ENCODE assay signal across 8 mouse cellular contexts in genomic region chr17:36042610-36043169, GRCm38 (mm10). TPM values are rescaled to one million over a fixed set of nuclear protein-coding genes. Genes with fewer than 3 reads are reported as not detected.
DNase-seq lines count a peak whose midpoint lies in the region; TF ChIP-seq lines count a peak whose summit lies in the region.
"Not testable (repeated sequence)": the region's sequence is repeated elsewhere in the genome, so short reads cannot be mapped to it uniquely, and the experiment has no call there.

TSS of gene H2-T22 (minus strand) at chr17:36042747.
TSS of gene Gm6034 (plus strand) at chr17:36042961.

- WGBS in macrophage (ENCODE audit: missing documents): under 1% methylated on average over 12 of the region's 12 CpGs

- H3K27ac ChIP-seq in cortical plate, adult 2 months (ENCODE audit: insufficient read depth, low read length): not testable (repeated sequence)
- peak within 1 kb of the TSS; percentile 51; the same call in 1 of the 2 replicates for H3K27ac ChIP-seq in left cerebral cortex, adult 2 months
- peak within 1 kb of the TSS; percentile 74 for H3K27ac ChIP-seq in macrophage

- not testable (repeated sequence) for H3K36me3 ChIP-seq in macrophage (ENCODE audit: inconsistent target)

- intact Hi-C loops in left cerebral cortex, adult 2 months (cut with DNase I): not testable (repeated sequence)

- not testable (repeated sequence) for TF ChIP-seq CTCF in cortical plate, adult 2 months (IDR thresholded peaks at IDR 0.05; ENCODE audit: extremely low read depth, insufficient read depth, low read length); left cerebral cortex, adult 2 months (IDR thresholded peaks at IDR 0.05)

- not testable (repeated sequence) for H3K4me1 ChIP-seq in cortical plate, adult 2 months (ENCODE audit: control insufficient read depth, insufficient read depth, low read length)

- TF ChIP-seq POLR2A in cortical plate, adult 2 months (IDR thresholded peaks at IDR 0.05; ENCODE audit: extremely low read depth, insufficient read depth, low read length): peak; percentile 79

- H3K4me3 ChIP-seq in cortical plate, adult 2 months (ENCODE audit: insufficient read depth, low read length): peak within 1 kb of the TSS; percentile 45
- peak within 1 kb of the TSS; percentile 55 for H3K4me3 ChIP-seq in left cerebral cortex, adult 2 months
- peak within 1 kb of the TSS; percentile 74 for H3K4me3 ChIP-seq in macrophage (ENCODE audit: inconsistent target)

- DNase-seq in ZHBTc4 (ENCODE audit: low read depth, low spot score): peak; percentile 57
- DNase-seq in gastrocnemius, postnatal 10 days: peak; percentile 35
- DNase-seq in induced T-regulatory cell, adult 2 months (ENCODE audit: low read depth): peak; percentile 98
- peak; percentile 39 to 62 for DNase-seq in left cerebral cortex, adult 2 months (ENCODE audit: extremely low spot score in 1 of 2, low spot score in 2 of 2)
- DNase-seq in right cerebral cortex, adult 18-20 months: peak; percentile 81
- DNase-seq in yolk sac, embryonic 10.5 days (ENCODE audit: low spot score): peak; percentile 63

- H3K79me2 ChIP-seq in macrophage (ENCODE audit: inconsistent target): peaks cover 53% of the 10 kb centered on the region

RNA-seq across cellular contexts. Expression of gene H2-T22, which starts in this region (rescaled TPM):
- polyA plus RNA-seq in cortical plate, adult 2 months (2012; rRNA removed): 18.3 and 19.0 TPM in 2 replicates
- 1 to 10 TPM; 8.1 to 8.8 TPM for total RNA-seq in gastrocnemius, postnatal 10 days (2021)
- 10 to 100 TPM; 13.7 to 14.8 TPM for total RNA-seq in left cerebral cortex, adult 2 months (2021)
- total RNA-seq in macrophage (2018; cell fraction: chromatin; rRNA removed): 100 to 1,000 TPM in 12 of 26 experiments, 10 to 100 TPM in 14; 10.8 to 389 (median 88.2) TPM
- total RNA-seq in macrophage (2018; cell fraction: cytosol; rRNA removed): 1,000 to 10,000 TPM in 3 of 26 experiments, 100 to 1,000 TPM in 22, 10 to 100 TPM in 1; 90.6 to 1,092 (median 380) TPM
- 100 to 1,000 TPM in 15 of 26 experiments, 10 to 100 TPM in 11; 33.8 to 808 (median 308) TPM for total RNA-seq in macrophage (2018; cell fraction: nucleus; rRNA removed)
- 56.5 to 198 TPM (median 94.0 TPM) in 3 replicates for polyA plus RNA-seq in macrophage (2018)

RNA-seq across cellular contexts. Expression of gene Gm6034, which starts in this region (rescaled TPM):
- not detected in 2 replicates for polyA plus RNA-seq in cortical plate, adult 2 months (2012; rRNA removed)
- under 1 TPM in 1 of 2 experiments, not detected in 1; 0.16 TPM for total RNA-seq in gastrocnemius, postnatal 10 days (2021)
- not detected for total RNA-seq in left cerebral cortex, adult 2 months (2021)
- total RNA-seq in macrophage (2018; cell fraction: chromatin; rRNA removed): 1 to 10 TPM in 14 of 26 experiments, under 1 TPM in 5, not detected in 7; 0.55 to 7.0 (median 2.0) TPM
- total RNA-seq in macrophage (2018; cell fraction: cytosol; rRNA removed): under 1 TPM in 10 of 26 experiments, not detected in 16; 0.08 to 0.33 (median 0.10) TPM
- total RNA-seq in macrophage (2018; cell fraction: nucleus; rRNA removed): 1 to 10 TPM in 16 of 26 experiments, under 1 TPM in 6, not detected in 4; 0.40 to 4.7 (median 2.0) TPM
- polyA plus RNA-seq in macrophage (2018): not detected in 3 replicates

Comparison
In these comparisons a context has a peak if more than half of its experiments do, and no peak if none do; other contexts are left out.
1. DNase-seq: peak in every context shown above with its lines; median percentile 98 in induced T-regulatory cell, adult 2 months; 81 in right cerebral cortex, adult 18-20 months; 63 in yolk sac, embryonic 10.5 days; 57 in ZHBTc4; 50 in left cerebral cortex, adult 2 months; 35 in gastrocnemius, postnatal 10 days.